Mouse (Mus musculus) olfactory bulb, adult 2 months (tissue): ENCODE measurements around the gene Frmd4b. TPM values are rescaled to one million over a fixed set of nuclear protein-coding genes. Genes with fewer than 3 reads are reported as not detected.

Source experiments
- H3K27ac ChIP-seq: fragments of 200-500 bp; 2 replicates; pipeline ENCODE4 v1.5.1; 2012; ENCODE audit warnings: low read depth, low read length; ENCODE audit not compliant: insufficient read depth
- H3K4me1 ChIP-seq: fragments of 200-500 bp; 2 replicates; pipeline ENCODE4 v1.6.1; 2012; ENCODE audit warnings: low read length; ENCODE audit not compliant: control insufficient read depth, insufficient read depth
- H3K4me3 ChIP-seq: fragments of 200-500 bp; 2 replicates; pipeline ENCODE4 v1.5.1; 2012; ENCODE audit warnings: mild to moderate bottlenecking, low read depth, low read length, moderate library complexity; ENCODE audit not compliant: insufficient read depth
- CTCF ChIP-seq: fragments of 200-500 bp; IDR thresholded peaks from 2 replicates; pipeline ENCODE4 v1.5.1; 2012; ENCODE audit warnings: low read depth, mild to moderate bottlenecking, low read length, moderate library complexity; ENCODE audit not compliant: insufficient read depth
- POLR2A ChIP-seq: fragments of 200-500 bp; IDR thresholded peaks from 2 replicates; pipeline ENCODE4 v1.6.1; 2012; ENCODE audit warnings: mild to moderate bottlenecking, low read depth, low read length, moderate library complexity; ENCODE audit not compliant: insufficient read depth
- WGBS: fragments of 180-500 bp; shearing (Covaris S2); methylation state at CpG from one replicate; pipeline ENCODE4 v1.1.7; 2018; 5-methylcytosine and 5-hydroxymethylcytosine counted together
- polyA plus RNA-seq: library from polyadenylated mRNA; stranded (reverse); fragments of >200 nt; gene quantifications from 2 replicates; pipeline ENCODE4 v1.2.4, GENCODE M21; 2012; ENCODE audit warnings: low replicate concordance; ENCODE audit not compliant: missing spikeins, insufficient read depth, insufficient read length

Frmd4b gene
- polyA plus RNA-seq, 1 experiment, result not detected

DNA sequence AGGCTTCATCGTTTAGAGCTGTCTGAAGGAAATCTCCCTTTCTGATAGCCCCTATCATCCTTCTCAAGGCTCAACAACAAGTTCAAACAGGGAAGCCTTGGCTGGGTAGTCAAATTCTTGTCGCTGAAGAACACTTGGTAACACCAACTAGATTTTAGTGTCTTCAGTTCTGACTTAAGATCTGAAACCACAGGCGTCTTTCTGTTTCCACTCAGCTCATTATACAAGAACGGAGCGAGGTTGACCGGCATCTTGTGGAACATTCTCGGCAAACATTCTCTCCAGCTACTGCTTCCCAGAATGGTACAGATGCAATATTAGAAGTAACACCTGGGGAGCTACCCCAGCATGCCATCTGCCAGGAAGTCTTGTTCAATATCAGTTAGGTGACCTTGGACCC, 28.3 kb downstream of the Frmd4b start:
- Histone ChIP-seq H3K4me1 (peaks cover 3% of the 10 kb centered on the region; the same call in 1 of the 2 replicates), H3K4me3 (no peak overlapping the region), H3K27ac (no peak overlapping the region)
- TF ChIP-seq POLR2A, result no peak
- TF ChIP-seq CTCF, result no peak
- 90% methylated on average over 7 of the region's 7 CpGs for WGBS

DNA sequence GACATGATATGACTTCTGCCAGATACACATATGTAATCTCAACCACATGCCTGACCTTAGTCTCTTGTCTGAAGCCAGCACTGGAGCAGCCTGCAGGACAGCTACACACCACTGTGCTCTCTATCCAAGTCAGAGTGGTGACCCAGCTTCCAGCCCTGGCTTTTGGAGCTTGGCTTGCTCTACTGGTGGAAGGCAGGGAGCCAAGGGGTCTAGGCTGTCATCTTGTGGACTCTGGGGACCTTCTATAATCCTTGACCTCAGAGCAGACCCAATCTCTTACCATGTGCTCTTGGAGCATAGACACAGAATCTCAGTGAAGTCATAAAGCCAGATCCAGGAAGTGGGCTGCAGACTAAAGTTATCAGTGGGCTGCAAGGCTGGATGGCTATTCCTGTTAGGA, 30.7 kb downstream of the Frmd4b start:
- Histone ChIP-seq H3K27ac (no peak overlapping the region), H3K4me1 (peaks cover 3% of the 10 kb centered on the region; the same call in 1 of the 2 replicates), H3K4me3 (no peak overlapping the region)
- TF ChIP-seq POLR2A (no peak), CTCF (no peak)

GRCm38 (mm10) chr6:97586024-97586423, 31.3 kb downstream of the Frmd4b start:
- H3K27ac ChIP-seq, result no peak overlapping the region
- 73% methylated on average over 8 of the region's 8 CpGs for WGBS
- peaks cover 3% of the 10 kb centered on the region; the same call in 1 of the 2 replicates for H3K4me1 ChIP-seq
- no peak overlapping the region for H3K4me3 ChIP-seq
- TF ChIP-seq CTCF, result no peak
- TF ChIP-seq POLR2A, result no peak

DNA sequence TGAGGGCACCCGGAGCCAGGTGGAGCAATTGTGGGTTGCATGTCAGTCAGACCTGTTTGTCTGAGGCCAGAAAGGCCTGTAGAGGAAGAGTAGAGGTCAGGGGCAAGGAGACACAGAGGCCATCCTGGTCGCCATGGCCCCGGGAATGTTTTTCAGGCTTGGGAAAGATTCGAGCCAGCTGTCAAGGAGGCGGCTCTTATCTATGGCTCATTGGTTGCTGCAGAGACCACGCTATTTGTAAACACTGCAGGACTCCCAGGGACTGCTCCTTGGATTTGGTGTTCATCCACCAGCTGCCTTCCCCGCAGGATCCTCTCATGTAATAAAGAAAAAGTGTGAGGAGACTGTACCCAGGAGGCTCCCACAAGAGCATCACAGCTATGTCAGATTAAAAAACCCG, 34.6 kb downstream of the Frmd4b start:
- TF ChIP-seq POLR2A (no peak), CTCF (no peak)
- 78% methylated on average over 8 of the region's 8 CpGs for WGBS
- Histone ChIP-seq H3K4me3 (no peak overlapping the region), H3K27ac (no peak overlapping the region), H3K4me1 (peaks cover 3% of the 10 kb centered on the region; the same call in 1 of the 2 replicates)

GRCm38 (mm10) chr6:97581941-97582340, 35.4 kb downstream of the Frmd4b start:
- TF ChIP-seq CTCF, result no peak
- TF ChIP-seq POLR2A, result no peak
- 92% methylated on average over 7 of the region's 7 CpGs for WGBS
- H3K4me1 ChIP-seq, result peaks cover 3% of the 10 kb centered on the region; the same call in 1 of the 2 replicates
- no peak overlapping the region for H3K27ac ChIP-seq
- H3K4me3 ChIP-seq, result no peak overlapping the region

DNA sequence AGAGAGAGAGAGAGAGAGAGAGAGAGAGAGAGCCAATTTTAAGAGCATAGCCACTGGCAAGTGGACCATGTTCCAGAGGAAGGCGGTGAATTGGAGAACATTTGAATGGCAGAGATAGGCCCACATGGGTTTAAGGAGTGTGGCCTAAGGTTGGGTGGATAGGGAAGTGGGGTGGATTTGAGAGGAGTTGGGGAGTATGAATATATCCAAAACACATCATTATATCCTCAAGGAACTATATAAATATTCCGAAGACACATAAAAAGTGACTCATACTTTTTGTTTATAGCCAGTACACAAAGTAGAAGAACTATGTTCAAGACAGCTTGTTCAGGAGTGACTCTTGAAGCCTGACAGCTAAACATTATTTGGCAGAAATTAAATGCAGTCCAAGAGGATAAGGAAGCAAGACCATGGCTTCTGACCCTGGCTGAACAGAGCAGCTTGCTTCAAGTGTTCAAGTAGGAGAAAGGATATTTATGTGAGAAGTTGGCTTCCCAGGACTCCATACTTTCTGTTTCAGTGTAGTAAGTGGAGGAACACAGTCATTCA, 36.8 kb downstream of the Frmd4b start:
- H3K27ac ChIP-seq, result no peak overlapping the region
- TF ChIP-seq POLR2A, result no peak
- TF ChIP-seq CTCF, result no peak
- H3K4me1 ChIP-seq, result no peaks in the 10 kb centered on the region; the same call in 1 of the 2 replicates
- H3K4me3 ChIP-seq, result no peak overlapping the region
- 86% methylated on average over 2 of the region's 2 CpGs for WGBS

DNA sequence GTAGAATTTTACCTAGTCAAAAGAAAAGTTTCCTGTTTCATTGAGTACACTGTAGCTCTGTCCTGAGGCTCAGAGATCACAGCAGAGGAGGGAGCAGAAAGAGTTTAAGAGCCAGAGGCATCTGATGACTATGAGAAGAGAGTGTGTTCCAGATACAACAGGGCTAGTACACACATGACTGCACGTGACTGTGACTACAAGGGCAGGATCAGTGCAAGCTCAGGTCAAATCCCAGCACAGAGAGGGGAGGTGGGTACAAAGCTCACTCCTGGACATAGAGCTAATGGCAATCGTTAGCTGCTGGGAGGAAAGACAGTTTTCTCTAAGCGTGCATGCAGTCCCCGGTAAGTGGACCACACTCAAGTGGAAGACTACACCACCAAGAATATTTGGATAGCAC, 37.6 kb downstream of the Frmd4b start:
- H3K4me3 ChIP-seq, result no peak overlapping the region
- no peak overlapping the region for H3K27ac ChIP-seq
- no peaks in the 10 kb centered on the region; the same call in 1 of the 2 replicates for H3K4me1 ChIP-seq
- TF ChIP-seq CTCF (no peak), POLR2A (no peak)
- WGBS, result 84% methylated on average over 4 of the region's 4 CpGs

DNA sequence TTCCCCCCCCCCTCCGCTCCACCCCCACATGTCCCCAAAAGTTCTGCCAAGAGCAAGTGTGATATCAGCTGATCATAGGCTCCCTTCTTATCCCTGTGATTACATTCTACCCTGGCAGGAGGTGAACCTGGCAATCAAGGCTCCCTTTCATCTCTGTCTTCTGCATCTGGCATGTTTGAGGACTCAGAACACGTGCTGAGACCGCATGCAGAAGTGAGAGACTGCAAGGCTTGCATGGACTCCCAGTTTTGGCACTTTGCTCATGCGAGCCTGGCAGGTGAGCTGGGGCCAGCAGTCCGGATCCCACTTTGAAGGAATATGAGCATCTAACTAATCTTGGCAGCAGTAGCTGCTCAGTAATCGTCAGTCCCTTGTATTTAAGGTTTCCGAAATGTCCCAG, 39.1 kb downstream of the Frmd4b start:
- H3K4me3 ChIP-seq, result no peak overlapping the region
- H3K4me1 ChIP-seq, result no peaks in the 10 kb centered on the region; the same call in 1 of the 2 replicates
- H3K27ac ChIP-seq, result no peak overlapping the region
- TF ChIP-seq POLR2A (no peak), CTCF (no peak)
- WGBS, result 79% methylated on average over 7 of the region's 7 CpGs

- H3K27ac ChIP-seq, result no peak overlapping the region
- no peaks in the 10 kb centered on the region for H3K4me1 ChIP-seq
- 63% methylated on average over 4 of the region's 4 CpGs for WGBS
- TF ChIP-seq CTCF, result no peak
- TF ChIP-seq POLR2A, result no peak
- H3K4me3 ChIP-seq, result no peak overlapping the region
These were observed 40.0 kb downstream of the Frmd4b start for GRCm38 (mm10) chr6:97577349-97577748.
